Mouse (Mus musculus) urinary bladder, postnatal 25 days (tissue): ENCODE data around the gene Hist1h2an.
"Not testable (repeated sequence)": the region's sequence is repeated elsewhere in the genome, so short reads cannot be mapped to it uniquely, and the experiment has no call there.

Experiments used
- DNase-seq: peaks from one replicate; pipeline ENCODE4 v3.0.0; 2022; ENCODE audit warnings: low spot score

The Hist1h2an gene

DNA sequence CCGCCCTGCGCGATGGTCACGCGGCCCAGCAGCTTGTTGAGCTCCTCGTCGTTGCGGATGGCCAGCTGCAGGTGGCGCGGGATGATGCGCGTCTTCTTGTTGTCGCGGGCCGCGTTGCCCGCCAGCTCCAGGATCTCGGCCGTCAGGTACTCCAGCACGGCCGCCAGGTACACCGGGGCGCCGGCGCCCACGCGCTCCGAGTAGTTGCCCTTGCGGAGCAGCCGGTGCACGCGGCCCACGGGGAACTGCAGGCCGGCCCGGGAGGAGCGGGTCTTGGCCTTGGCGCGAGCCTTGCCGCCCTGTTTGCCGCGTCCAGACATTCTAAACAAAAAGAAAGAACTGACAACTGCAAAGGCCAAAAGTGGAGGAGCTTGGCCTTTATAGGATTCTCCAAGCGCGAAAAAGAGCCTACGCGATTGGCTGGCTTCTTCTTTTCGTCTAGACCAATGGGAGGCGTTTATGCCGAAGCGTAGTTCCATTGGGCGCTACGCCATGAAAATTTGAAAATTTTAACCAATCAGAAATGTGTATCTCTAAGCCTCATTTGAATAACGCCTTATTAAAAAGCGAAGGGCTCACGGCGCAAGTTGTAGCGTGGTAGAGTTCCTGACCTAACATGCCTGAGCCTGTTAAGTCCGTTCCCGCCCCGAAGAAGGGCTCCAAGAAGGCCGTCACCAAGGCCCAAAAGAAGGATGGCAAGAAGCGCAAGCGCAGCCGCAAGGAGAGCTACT lies at the start of gene Hist1h2an, which contains the start of gene Hist1h2bp:
Gene Hist1h2an, minus strand, starts transcription at position 320 of the 731 bp plus-strand sequence.
Gene Hist1h2bp, plus strand, starts transcription at position 563 of the 731 bp plus-strand sequence.
- peak; percentile 62 for DNase-seq

- DNase-seq, result not testable (repeated sequence)
Observed at GRCm38 (mm10) chr13:21833461-21833860, 46.4 kb upstream of the Hist1h2an start, which contains the start of the genes Hist1h2ap and Hist1h2br. TSS of gene Hist1h2ap (minus strand) at chr13:21833507. TSS of gene Hist1h2br (plus strand) at chr13:21833743.

DNA sequence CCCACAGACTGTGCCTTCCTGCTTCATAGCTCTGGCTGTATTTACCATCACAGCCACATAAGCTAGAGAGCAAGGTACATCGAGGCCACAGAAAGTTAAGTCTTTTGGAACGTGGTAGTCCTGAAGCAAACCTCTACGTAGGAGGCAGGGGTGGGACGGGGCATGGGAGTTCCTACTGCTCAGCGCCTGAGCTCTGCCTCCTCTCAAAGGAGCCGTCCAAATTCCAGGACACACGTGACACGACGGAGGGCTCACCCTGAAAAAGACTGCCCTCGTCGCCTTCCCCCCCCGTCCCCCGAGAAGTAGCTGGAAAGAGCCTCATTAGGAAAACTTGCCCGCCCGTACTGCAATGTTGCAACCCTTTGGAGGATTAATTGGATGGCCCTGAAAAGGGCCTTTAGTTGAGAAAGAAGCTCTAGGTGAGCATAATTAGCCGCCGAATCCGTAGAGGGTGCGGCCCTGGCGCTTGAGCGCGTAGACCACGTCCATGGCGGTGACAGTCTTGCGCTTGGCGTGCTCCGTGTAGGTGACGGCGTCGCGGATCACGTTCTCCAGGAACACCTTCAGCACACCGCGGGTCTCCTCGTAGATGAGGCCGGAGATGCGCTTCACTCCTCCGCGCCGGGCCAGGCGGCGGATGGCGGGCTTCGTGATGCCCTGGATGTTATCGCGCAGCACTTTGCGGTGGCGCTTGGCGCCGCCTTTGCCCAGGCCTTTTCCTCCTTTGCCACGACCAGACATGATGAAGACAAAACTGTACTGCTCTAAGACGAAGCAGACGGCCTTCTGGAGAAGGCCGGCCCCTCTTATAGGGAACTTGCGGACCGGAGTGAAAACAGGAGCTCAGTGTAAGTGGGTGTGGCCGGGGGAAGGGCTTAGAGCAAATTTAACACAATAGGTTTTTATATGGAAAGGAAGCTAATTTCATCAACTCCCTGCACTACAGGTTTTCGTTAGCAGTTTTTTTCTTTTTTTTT lies 44.7 kb upstream of the Hist1h2an start, which contains the start of gene Hist1h4n:
Gene Hist1h4n, minus strand, starts transcription at position 779 of the 977 bp plus-strand sequence.
- DNase-seq, result not testable (repeated sequence)

GRCm38 (mm10) chr13:21830344-21830743 lies 43.3 kb upstream of the Hist1h2an start:
- DNase-seq, result no peak

- no peak for DNase-seq
Observed at GRCm38 (mm10) chr13:21828511-21828910, 41.5 kb upstream of the Hist1h2an start.

GRCm38 (mm10) chr13:21820082-21820890 lies 33.3 kb upstream of the Hist1h2an start:
- not testable (repeated sequence) for DNase-seq

DNA sequence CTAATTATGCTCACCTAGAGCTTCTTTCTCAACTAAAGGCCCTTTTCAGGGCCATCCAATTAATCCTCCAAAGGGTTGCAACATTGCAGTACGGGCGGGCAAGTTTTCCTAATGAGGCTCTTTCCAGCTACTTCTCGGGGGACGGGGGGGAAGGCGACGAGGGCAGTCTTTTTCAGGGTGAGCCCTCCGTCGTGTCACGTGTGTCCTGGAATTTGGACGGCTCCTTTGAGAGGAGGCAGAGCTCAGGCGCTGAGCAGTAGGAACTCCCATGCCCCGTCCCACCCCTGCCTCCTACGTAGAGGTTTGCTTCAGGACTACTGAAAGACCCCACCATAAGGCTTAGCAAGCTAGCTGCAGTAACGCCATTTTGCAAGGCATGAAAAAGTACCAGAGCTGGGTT lies 25.1 kb upstream of the Hist1h2an start:
- not testable (repeated sequence) for DNase-seq

- not testable (repeated sequence) for DNase-seq
Observed at GRCm38 (mm10) chr13:21811539-21811938, 24.5 kb upstream of the Hist1h2an start, which contains the start of gene Hist1h4m. TSS of gene Hist1h4m (plus strand) at chr13:21811746.

DNA sequence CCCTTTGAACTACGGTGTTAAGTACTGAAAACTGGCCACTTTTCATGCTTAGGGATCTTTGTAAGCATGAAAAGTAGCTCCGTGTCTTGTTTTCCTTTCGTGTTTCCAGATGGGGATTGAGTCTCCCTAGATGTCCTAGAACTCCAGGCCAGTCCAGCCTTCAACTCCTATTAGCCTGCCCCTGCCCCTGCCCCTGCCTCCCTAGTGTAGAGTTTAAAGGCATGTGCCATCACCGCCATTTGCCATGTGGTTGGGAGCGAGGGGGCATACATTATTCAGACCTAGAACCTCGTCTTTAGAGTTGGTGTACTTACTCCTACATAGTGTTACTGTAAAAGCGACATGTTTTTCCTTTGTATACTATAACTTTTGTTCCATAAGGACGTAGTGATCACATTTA lies 24.1 kb upstream of the Hist1h2an start:
- not testable (repeated sequence) for DNase-seq

GRCm38 (mm10) chr13:21810073-21810472 lies 23.1 kb upstream of the Hist1h2an start, which contains the start of the genes Hist1h2bq and Hist1h2ao:
TSS of gene Hist1h2bq (minus strand) at chr13:21810197.
TSS of gene Hist1h2ao (plus strand) at chr13:21810465.
- not testable (repeated sequence) for DNase-seq

DNA sequence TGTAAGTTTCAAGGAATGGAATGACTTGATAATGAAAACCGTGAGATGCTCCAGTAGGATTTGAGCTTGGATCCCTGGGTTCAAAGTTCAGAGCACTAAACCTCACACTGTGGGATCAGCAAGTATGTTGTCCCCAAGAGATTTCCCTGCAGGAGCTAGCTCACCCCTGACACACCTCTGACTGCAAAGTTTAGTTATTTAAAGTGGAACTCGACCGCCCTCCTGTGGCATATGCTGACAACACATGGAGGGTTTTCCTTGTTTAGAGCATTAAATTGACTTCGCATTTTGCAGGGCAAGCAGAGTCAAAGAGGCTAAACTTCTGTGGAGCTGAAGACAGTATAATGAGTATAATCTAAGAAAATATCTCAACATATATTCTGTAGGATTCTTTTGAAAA lies 16.0 kb upstream of the Hist1h2an start:
- DNase-seq, result not testable (repeated sequence)

DNA sequence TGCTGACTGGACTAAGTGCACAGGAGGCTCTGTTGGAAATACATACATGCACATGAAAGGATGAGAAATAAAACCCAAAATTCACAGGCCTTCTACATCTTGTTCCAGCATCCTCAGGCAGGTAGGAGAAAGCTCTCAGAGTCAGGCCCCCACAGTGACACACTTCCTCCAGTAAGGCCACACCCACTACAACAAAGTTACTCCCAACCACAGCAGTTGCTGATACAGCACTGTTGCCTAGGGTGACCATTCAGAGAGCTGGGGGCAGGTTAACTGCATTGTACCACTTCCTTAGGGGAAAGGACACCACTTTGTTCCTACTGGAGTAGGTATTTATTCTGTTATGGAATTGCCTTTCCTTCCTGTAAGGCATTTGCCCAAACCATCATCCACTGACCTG lies 10.1 kb upstream of the Hist1h2an start:
- DNase-seq, result not testable (repeated sequence)

GRCm38 (mm10) chr13:21795584-21795983 lies 8.6 kb upstream of the Hist1h2an start:
- DNase-seq, result no peak

DNA sequence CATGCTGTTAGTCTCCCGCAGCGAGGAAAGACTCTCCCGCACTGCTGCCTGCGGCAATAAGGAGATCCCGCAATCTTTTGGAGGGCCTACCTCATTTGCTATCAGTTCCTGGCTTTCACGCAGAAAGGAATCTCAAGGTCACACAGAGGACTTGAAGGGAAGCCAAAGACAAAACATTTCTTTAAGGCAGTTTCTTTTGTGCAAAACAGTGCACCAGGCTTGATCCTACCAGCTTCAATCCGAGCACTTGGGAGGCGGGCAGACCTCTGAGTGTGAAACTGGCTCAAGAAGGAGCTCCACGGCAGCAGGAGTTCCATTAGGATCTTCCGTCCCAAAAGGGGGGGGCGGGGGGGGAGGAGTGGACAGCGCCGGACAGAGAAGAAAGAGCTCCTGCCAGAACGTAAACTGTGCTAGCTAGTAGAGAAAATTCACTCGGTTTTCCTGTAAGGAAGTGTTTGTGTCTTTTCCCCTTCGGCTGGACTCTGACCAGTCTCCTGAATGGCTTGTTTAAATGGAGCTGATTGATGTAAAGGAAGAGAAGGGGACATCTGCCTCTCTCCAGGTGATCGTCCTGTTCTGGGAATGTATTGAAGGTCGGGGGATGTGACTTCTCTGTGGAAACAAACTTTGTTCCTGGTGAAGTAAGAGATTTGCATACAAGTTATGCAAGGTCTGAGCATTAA lies 3.7 kb upstream of the Hist1h2an start:
- no peak for DNase-seq

DNA sequence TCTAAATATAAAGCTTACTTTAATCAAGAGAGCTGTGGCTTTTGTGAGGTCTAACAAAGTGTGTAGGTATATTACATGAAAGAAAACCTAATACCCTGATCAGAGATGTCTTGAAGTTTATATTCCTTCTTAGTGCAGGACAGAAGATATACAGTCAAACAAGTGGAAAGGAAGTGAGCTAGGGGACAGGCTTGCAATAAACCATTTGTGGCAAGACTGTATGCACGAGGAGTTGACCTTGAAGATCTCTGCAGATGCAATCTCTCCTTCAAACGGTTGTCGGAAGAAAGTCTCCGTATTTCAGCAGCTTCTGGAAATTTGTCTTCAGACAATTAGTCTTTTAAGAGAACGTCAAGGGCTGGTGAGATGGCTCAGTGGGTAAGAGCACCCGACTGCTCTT lies 2.9 kb upstream of the Hist1h2an start:
- no peak for DNase-seq

- no peak for DNase-seq
Observed at GRCm38 (mm10) chr13:21787760-21788593, 959 bp upstream of the Hist1h2an start.

DNA sequence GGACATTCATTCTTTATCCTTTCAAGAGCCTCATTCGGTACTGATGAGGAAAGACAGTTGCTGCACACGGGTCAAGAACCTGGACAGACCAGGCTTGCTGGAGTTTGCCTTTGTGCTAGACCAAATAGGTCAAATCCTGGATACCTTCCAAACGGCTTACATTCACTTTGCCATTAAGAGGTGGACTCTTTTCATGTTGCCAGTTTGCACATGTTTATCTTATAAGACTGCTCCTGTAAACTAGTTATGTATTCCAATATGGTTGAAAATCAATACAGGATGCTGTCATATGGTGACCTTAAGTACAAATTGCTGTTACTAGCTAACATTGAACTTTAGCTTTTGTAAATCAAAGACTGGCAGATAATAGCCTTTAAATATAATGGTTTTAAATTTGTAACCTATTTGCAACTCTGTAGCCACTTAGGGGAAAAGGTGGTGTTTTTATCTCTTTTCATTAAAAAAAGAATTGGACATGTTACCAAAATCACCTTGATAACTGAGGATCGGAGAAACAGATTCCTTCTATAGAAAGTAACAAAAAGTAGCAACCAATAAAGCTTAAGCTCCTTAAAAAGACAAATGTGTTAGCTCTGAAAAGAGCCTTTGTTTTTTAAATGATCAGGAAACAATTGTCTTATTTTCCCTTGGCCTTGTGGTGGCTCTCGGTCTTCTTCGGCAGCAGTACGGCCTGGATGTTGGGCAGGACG lies 674 bp downstream of the Hist1h2an start:
- DNase-seq, result no peak

GRCm38 (mm10) chr13:21784311-21784710 lies 2.7 kb downstream of the Hist1h2an start:
- DNase-seq, result no peak

DNA sequence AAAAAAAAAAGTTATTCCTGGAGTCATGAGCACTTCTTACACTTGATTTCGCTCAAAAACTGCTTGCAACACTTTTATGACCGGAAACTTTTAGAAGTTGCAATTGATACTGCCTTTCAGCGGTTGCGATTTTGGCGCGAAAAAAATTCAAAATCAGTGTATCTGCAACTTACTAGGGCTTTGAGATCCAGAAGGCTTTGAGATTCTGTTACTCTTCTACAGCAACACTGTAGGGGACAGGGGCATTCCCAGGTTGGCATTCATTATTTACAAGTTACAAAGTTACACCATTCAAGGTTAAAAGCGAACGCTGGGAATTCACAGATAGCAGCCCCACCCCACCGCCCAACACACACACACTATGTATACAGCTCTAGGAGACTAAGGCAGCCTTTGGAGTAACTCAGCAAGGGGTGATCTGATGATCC lies 3.3 kb downstream of the Hist1h2an start:
- no peak for DNase-seq
